ENCODE assay signal across 1 mouse cellular context in the genomic region with DNA sequence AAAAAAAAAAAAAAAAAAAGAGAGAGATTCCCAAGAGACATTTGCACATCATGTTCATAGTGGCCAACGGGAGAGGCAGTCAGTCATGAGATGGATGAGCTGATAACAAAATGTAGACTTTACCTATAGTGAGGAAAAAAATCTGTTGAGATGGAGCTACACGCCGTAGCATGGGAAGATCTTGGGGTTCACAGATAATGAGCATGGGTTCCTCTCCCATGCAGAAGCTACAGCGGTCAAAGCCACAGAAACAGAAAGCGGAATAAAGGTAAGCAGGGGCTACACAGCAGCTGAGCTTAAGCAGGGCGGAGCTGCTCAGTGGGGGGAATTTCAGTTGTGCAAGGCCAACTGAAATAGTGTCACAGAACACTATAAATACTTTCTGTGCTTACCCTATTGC.
TF ChIP-seq lines count a peak whose summit lies in the region.

No protein-coding gene starts in this region.

TF ChIP-seq in CH12.LX, 34 proteins besides CTCF, POLR2A, EP300 and RAD21:
- TF ChIP-seq USF1 (IDR thresholded peaks at IDR 0.05; ENCODE audit: low read depth, low read length) (no peak), BHLHE40 (IDR thresholded peaks at IDR 0.05; ENCODE audit: low read depth, low read length) (peak; percentile 38; the same call in 1 of the 2 replicates), ELF1 (IDR thresholded peaks at IDR 0.05; ENCODE audit: low read depth, low read length) (no peak; the same call in 1 of the 2 replicates), MAZ (IDR thresholded peaks at IDR 0.05; ENCODE audit: low read depth, low read length) (peak; percentile 73; the same call in 1 of the 2 replicates), IRF4 (IDR thresholded peaks at IDR 0.05; ENCODE audit: low read depth, low read length) (peak; percentile 83), ETS1 (conservative IDR thresholded peaks at IDR 0.05; ENCODE audit: low read depth, low read length) (peak; percentile 83), ZKSCAN1 (IDR thresholded peaks at IDR 0.05; ENCODE audit: borderline replicate concordance, low read depth, low read length) (no peak), RCOR1 (conservative IDR thresholded peaks at IDR 0.05; ENCODE audit: low read depth, low read length) (peak; percentile 45; the same call in 1 of the 2 replicates), NRF1 (IDR thresholded peaks at IDR 0.05; ENCODE audit: low read depth, low read length) (peak; percentile 31; the same call in 1 of the 2 replicates), MAX (IDR thresholded peaks at IDR 0.05; ENCODE audit: low read length) (peak; percentile 64; the same call in 1 of the 2 replicates), TCF12 (IDR thresholded peaks at IDR 0.05; ENCODE audit: low read depth, low read length) (peak; percentile 71), JUND (conservative IDR thresholded peaks at IDR 0.05; ENCODE audit: low read depth, low read length) (no peak; the same call in 1 of the 2 replicates), MYC (IDR thresholded peaks at IDR 0.05; ENCODE audit: low read depth, low read length) (peak; percentile 57; the same call in 1 of the 2 replicates), ZNF384 (IDR thresholded peaks at IDR 0.05; ENCODE audit: low read depth, low read length) (peak; percentile 93), MEF2A (IDR thresholded peaks at IDR 0.05; ENCODE audit: borderline replicate concordance, low read depth, low read length) (peak; percentile 90; the same call in 1 of the 2 replicates), SMC3 (IDR thresholded peaks at IDR 0.05; ENCODE audit: low read depth, low read length) (peak; percentile 34), NELFE (IDR thresholded peaks at IDR 0.05; ENCODE audit: low read depth, low read length) (no peak; the same call in 1 of the 2 replicates), SIN3A (IDR thresholded peaks at IDR 0.05; ENCODE audit: low read length) (peak; percentile 60; the same call in 1 of the 2 replicates)
